Mouse (Mus musculus) megakaryocyte progenitor cell, adult 5-6 weeks (primary cell): ENCODE results near the gene Mrpl45. TPM values are rescaled to one million over a fixed set of nuclear protein-coding genes. Genes with fewer than 3 reads are reported as not detected.
A peak's percentile ranks its signal among the peaks of the same experiment; 100 is the strongest.
"Not testable (repeated sequence)": the region's sequence is repeated elsewhere in the genome, so short reads cannot be mapped to it uniquely, and the experiment has no call there.

Source experiments
- ATAC-seq: replicated peaks from 2 replicates; pipeline ENCODE4 v1.8.0; 2016; ENCODE audit warnings: mild to moderate bottlenecking, moderate TSS enrichment, inconsistent platforms; ENCODE audit not compliant: poor library complexity
- total RNA-seq, 2 experiments: library from RNA; stranded (forward) in 1 of 2; stranded (reverse) in 1 of 2; fragments of 157-497, 149-512 nt in 1 of 2; fragments of 200-1000 nt in 1 of 2; gene quantifications; 2 replicates each; pipeline versions ENCODE4 v1.2.3 to v1.2.4; 2015 to 2017

The Mrpl45 gene
- total RNA-seq (2015) (34.7 and 43.6 TPM in 2 replicates), total RNA-seq (2017) (22.4 and 23.1 TPM in 2 replicates)

DNA sequence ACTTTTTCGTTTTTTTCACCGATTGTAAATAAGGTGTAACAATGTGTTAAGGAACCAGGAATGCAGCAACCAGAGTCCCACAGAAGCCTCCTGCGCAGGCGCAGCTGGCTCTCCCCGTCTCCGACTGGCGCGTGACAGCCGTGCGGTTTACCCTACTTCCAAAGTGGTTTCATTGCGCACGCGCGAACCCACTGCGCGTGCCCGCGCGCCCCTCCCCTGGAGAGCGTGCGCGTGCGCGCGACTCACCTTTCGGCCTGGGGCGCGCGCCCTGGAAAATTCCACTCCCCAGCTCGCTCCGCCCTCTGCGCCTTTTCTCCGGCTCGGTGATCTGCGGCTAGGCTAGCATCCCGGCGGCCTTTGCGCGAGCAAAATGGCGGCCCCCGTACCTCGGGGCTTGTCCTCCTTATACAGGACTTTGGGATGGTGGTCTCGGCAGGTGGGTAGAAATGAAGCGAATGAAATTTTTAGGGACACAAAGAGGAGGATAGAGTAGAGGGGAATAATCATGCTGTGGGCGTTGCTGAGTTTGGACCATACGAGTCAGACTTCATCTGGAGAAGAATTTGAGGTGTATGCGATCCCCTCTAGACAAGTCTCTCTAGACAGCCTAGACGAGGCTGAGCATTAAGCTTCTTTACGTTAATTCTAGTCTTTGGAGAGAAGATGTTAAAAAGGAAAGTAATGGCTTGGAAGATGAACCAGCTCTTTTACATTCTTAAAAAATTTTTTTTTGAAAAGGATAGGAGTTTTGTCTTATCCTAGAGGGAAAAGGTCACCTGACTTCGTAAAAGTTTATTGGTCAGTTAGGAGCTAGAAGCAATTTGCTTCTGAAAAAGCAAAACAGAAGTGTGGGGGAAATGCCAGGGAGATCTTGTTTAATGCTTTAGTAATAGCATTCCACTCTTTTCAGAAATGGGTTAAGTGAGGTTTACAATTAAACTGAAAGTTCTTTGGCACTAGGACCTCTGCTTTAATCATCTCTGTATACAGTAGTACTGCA, at the start of gene Mrpl45:
Mrpl45 (plus strand) TSS at position 213 of the 1,000 bp plus-strand sequence.
- peak; percentile 98 for ATAC-seq

DNA sequence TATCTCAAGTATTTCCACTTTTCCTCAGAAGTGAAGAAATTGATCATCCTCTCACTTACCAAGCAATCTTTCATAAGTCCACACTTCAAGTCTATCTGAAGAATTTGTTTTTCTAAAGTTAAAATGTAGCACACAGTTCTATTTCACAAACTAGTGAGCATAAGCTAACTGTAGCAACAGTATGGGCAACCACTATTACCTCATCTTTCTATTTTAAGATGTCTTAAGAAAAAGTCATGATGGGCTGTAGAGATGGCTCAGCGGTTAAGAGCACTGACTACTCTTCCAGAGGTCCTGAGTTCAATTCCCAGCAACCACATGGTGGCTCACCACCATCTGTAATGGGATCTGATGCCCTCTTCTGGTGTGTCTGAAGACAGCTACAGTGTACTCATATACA, 49.0 kb upstream of the Mrpl45 start:
- ATAC-seq = not testable (repeated sequence)

DNA sequence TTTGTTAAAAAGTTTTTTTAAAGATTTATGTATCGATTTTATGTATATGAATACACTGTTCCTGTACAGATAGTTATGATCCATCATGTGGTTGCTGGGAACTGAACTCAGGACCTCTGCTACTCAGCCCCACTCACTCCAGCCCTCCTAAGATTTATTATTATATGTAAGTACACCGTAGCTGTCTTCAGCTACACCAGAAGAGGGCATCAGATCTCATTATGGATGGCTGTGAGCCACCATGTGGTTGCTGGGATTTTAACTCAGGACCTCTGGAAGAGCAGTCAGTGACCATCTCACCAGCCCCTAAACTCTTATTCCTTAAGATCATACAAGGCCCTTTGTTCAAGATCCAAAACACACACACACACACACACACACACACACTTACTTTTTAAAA, 45.5 kb upstream of the Mrpl45 start:
- ATAC-seq = not testable (repeated sequence)

- ATAC-seq = no peak
Measured at GRCm38 (mm10) chr11:97272835-97273234, 42.7 kb upstream of the Mrpl45 start.

DNA sequence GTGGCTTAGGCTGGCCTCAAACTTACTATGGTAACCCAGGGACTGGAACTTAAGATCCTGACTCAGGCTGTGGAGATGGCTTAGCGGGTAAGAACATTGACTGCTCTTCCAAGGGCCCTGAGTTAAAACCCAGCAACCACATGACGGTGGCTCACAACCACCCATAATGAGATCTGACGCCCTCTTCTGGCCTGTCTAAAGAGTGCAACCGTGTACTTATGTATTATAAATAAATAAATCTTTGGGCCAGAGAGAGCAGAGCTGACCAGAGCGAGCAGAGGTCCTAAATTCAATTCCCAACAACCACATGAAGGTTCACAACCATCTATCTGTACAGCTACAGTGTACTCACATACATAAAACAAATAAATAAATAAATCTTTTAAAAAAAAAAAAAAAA, 41.9 kb upstream of the Mrpl45 start:
- ATAC-seq = peak; percentile 29; the same call in 1 of the 2 replicates

GRCm38 (mm10) chr11:97274947-97275346, 40.6 kb upstream of the Mrpl45 start:
- ATAC-seq = not testable (repeated sequence)

DNA sequence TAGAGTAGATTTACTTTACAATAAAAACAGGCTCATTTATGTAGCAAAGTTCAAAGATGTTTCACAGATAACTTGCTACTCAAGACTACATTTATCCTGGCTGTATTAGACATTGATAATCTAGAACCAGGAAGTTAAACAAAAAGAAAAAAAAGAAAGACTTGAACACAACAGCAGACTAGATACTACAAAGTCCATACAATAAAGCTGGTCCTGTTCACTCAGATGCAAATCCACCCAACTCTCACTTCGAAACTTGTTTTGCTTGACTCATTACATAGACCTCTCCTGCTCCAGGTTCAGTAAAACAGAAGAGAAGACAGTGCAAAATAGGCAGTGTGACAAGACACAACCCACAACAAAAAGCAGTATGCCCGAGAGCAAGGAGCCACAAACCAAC, 40.2 kb upstream of the Mrpl45 start:
- no peak for ATAC-seq

DNA sequence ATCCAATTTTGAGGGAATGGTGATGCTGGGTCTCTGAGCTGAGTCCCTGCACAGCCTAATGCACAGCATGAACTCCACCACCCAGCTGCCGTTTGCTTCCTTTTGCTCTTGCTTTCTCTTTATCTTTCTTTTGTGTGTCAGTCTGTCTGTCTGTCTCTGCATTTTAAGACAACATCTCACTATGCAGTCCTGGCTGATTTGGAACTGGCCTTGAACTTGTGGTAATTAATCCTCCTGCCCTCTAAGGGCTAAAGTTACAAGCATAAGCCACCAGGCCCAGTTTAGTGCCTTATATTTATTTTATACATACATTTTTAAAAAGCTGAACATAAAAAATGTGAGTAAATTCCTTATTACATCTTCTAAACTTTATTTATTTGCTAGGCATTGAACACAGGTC, 39.5 kb upstream of the Mrpl45 start:
- ATAC-seq = no peak

- no peak for ATAC-seq
Measured at GRCm38 (mm10) chr11:97277166-97277565, 38.4 kb upstream of the Mrpl45 start.

DNA sequence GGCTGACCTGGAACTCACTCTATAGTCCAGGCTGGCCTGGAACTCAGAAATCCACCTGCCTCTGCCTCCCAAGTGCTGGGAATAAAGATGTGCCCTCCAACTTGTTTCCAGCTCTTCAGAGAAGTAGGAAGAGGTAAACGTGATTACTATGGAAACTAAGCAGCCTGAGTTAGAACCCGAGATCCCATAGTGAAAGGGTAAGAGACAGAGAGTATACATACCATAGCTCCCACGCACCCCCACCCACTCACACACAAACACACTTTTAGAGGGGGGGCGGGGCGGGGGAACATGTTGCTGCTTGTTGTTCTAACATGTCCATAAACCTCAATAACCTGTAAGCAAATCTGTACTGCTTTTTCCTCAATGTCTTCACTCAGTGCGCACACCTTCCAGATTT, 37.1 kb upstream of the Mrpl45 start:
- ATAC-seq = no peak

- ATAC-seq = 0 out of 2 replicates have a peak, but pooled peaks have one; percentile 3
Measured at GRCm38 (mm10) chr11:97279040-97279404, 36.5 kb upstream of the Mrpl45 start.

- peak; percentile 30 for ATAC-seq
Measured at GRCm38 (mm10) chr11:97279405-97280215, 35.9 kb upstream of the Mrpl45 start.

DNA sequence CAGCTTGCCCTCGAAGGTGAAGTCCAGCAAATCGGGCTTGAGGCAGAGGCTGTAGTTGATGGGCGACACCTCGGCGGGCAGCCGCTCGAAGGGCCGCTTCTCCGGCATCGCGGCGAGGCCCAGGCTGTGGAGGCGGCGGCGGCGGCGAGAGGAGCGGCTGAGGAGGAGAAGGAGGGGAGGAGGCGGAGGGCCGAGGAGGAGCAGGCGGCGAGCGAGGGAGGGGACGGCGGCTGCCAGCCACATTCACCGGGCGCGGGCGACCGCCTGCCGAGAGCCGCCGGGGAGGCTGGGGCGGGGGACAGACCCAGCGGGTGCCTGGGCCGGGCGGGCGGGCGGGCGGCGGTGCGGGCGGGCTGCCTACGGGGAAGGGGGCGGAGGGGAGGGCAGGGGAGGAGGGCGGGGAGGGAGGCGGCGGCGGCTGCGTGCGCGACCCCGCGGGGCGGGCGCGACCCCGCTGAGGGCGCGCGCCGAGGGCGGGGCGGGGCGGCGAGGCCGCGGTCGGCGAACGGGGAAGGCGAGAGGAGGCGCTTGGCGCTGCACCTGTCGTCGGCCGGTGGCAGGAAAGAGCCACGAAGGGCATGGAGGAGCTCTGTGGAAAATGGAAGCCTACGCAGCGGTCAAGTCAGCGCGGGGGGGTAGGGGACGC, 35.2 kb upstream of the Mrpl45 start, which contains the start of gene Npepps:
Npepps (minus strand) TSS at position 423 of the 646 bp plus-strand sequence.
- peak; percentile 72 for ATAC-seq

DNA sequence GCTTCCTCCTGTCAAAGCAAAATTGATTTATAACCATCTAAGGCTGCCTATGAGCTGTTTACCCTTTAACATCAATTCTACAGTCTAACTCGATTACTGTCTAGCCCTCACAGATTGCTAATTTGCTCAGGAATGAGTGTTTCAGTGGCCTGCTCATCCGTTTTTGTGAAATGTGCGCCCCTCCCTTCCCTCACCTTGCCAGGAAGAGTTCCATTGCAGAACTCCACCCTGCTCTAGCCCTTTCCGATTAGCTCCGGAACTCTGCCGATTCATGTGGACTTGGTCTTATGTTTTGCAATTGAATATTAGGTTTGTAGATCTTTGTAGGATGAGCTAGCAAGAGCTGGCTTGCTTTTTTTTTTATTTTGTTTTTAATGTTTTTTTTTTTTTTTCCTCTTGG, 33.3 kb upstream of the Mrpl45 start:
- ATAC-seq = no peak

GRCm38 (mm10) chr11:97284854-97285253, 30.7 kb upstream of the Mrpl45 start:
- ATAC-seq = peak; percentile 21; the same call in 1 of the 2 replicates

DNA sequence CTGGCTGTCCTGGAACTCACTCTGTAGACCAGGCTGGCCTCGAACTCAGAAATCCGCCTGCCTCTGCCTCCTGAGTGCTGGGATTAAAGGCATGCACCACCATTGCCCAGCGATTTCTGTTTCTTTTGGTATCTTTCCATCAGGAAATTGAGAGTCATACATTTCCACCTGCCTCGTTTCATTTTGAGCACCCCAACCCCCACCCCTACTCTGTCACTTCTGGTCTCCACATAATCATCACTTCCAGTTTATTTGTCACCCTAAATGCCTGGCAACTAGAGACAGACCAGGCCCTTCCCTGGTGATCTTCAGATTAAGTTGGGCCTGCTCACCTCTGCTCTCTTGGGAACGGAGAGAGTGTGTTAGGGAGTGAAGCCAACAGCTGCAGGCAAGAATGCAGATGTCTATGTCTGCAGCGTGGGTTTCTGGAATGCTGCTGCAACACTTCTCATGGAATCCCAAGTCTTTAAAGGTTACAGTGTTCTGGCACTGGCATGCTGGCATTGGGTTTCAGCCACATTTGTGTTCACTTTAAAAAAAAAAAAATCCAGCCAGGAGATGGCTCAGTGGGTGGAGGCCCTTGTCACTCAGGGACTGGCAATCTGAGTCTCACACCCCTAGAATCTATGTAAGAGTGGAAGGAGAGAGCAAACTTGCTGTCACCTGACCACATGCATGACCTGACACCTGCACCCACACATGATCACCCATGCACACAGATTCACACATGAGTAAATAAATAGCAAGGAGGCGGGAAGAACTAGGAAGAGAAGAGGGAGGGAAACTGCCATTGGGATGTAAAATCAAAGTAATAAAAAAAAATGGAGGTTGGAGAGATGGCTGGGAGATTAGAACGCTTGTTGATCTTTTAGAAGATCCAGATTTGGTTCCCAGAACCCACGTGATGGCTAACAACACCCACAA, 29.4 kb upstream of the Mrpl45 start:
- ATAC-seq = no peak

DNA sequence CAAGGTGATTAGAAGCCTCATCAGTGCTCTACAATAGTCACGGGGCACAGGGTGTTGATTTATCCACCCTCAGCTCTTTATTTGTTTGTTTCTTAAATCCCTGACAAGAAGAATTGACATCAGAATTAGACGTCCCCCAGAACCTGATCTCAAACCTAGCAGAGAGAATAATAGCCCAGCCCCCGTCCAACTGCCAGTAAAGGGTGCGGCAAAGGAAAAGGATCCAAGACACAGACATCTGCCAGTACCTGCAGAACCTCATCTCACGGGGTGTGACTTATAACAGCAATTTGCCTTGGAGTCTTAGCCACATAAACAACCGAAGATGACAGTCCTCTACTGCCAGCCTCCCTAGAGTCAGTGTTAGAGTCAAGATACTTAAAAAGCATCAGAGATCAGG, 28.5 kb upstream of the Mrpl45 start:
- ATAC-seq = no peak

GRCm38 (mm10) chr11:97287643-97288042, 27.9 kb upstream of the Mrpl45 start:
- ATAC-seq = no peak

GRCm38 (mm10) chr11:97289276-97290230, 26.0 kb upstream of the Mrpl45 start:
- no peak for ATAC-seq
